Mouse (Mus musculus) frontal cortex, adult 2 months (tissue): ENCODE results near the gene Fam186b. TPM values are rescaled to one million over a fixed set of nuclear protein-coding genes. Genes with fewer than 3 reads are reported as not detected.

ENCODE experiments used
- DNase-seq, 2 experiments: peaks; one replicate each; pipeline ENCODE4 v3.0.0; 2022; ENCODE audit warnings: low spot score in 1 of 2; ENCODE audit errors: extremely low spot score in 1 of 2
- polyA plus RNA-seq: library from polyadenylated mRNA; depleted of rRNA; stranded (reverse); fragments of >200 nt; gene quantifications from 2 replicates; pipeline ENCODE4 v1.2.3, GENCODE M21; 2012; rRNA removed

Fam186b gene
- polyA plus RNA-seq: 1.5 and 1.7 TPM in 2 replicates

GRCm38 (mm10) chr15:99295484-99295981 lies at the start of gene Fam186b:
Gene Fam186b, minus strand, starts transcription at chr15:99295888.
- no peak for DNase-seq

GRCm38 (mm10) chr15:99344961-99345360 lies 49.3 kb upstream of the Fam186b start:
- no peak for DNase-seq

- no peak for DNase-seq
Measured at GRCm38 (mm10) chr15:99344148-99344870, 48.6 kb upstream of the Fam186b start.

- peak; percentile 57 to 68 for DNase-seq
Measured at GRCm38 (mm10) chr15:99343414-99344147, 47.9 kb upstream of the Fam186b start.

GRCm38 (mm10) chr15:99342194-99342981 lies 46.7 kb upstream of the Fam186b start:
- no peak for DNase-seq

GRCm38 (mm10) chr15:99341102-99341501 lies 45.4 kb upstream of the Fam186b start:
- no peak for DNase-seq

GRCm38 (mm10) chr15:99339669-99340068 lies 44.0 kb upstream of the Fam186b start:
- DNase-seq: no peak

- no peak for DNase-seq
Measured at GRCm38 (mm10) chr15:99338916-99339315, 43.2 kb upstream of the Fam186b start.

- DNase-seq: no peak
Measured at GRCm38 (mm10) chr15:99335801-99336320, 40.2 kb upstream of the Fam186b start.

GRCm38 (mm10) chr15:99334500-99334899 lies 38.8 kb upstream of the Fam186b start:
- no peak for DNase-seq

- no peak for DNase-seq
Measured at GRCm38 (mm10) chr15:99333676-99334065, 38.0 kb upstream of the Fam186b start.

- DNase-seq: peak; percentile 23 to 41
Measured at GRCm38 (mm10) chr15:99332921-99333675, 37.4 kb upstream of the Fam186b start.

GRCm38 (mm10) chr15:99332111-99332510 lies 36.4 kb upstream of the Fam186b start:
- no peak for DNase-seq

GRCm38 (mm10) chr15:99331341-99331740 lies 35.7 kb upstream of the Fam186b start:
- DNase-seq: no peak

- no peak for DNase-seq
Measured at GRCm38 (mm10) chr15:99330324-99330723, 34.6 kb upstream of the Fam186b start.

GRCm38 (mm10) chr15:99328011-99328410 lies 32.3 kb upstream of the Fam186b start:
- no peak for DNase-seq

- no peak for DNase-seq
Measured at GRCm38 (mm10) chr15:99326959-99327358, 31.3 kb upstream of the Fam186b start.

GRCm38 (mm10) chr15:99326407-99326806 lies 30.7 kb upstream of the Fam186b start:
- no peak for DNase-seq

- no peak for DNase-seq
Measured at GRCm38 (mm10) chr15:99325598-99325997, 29.9 kb upstream of the Fam186b start.

- DNase-seq: no peak
Measured at GRCm38 (mm10) chr15:99324151-99324550, 28.5 kb upstream of the Fam186b start.
